Mouse (Mus musculus) T-helper 2 cell (primary cell): Measurements from ENCODE around the gene Psmb11.

ENCODE experiments used
- in situ Hi-C: fragments of 300-600 bp; cut with MboI, MseI; formaldehyde crosslinking; loops from one replicate; pipeline ENCODE4 v1.15.1; 2025; ENCODE audit warnings: high pct_unique_total_duplicates

Psmb11 gene

DNA sequence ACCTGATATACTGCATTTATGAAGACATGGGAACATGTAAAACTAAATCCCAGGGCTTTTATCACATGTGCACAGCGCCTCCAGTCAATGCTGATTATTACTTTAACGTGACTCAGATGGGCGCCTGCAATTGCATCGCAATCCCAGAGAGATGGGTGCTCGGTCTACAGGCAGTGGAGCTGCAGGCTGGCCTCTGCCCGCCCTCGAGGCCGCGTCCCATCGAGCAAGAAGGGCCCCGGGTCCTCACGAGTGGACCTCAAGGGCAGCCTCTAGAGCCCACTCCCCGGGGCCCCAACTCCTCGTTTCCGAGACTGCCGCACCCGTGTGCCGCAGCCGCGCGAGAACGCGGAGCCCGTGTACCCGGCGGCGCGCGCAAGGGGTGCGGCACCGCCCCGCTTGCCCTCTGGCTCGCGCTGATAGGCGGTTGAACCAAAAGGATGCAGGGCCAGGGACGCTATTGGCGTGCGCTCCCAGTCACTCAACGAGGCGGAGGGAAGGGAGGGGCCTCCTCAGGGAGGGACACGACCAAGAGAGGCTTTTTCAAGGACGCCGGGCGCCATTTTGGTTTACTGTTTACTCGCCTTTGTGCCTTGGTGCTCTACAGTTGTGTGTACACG is 18.1 kb upstream of the Psmb11 start:
- in situ Hi-C loops: no loop called here

DNA sequence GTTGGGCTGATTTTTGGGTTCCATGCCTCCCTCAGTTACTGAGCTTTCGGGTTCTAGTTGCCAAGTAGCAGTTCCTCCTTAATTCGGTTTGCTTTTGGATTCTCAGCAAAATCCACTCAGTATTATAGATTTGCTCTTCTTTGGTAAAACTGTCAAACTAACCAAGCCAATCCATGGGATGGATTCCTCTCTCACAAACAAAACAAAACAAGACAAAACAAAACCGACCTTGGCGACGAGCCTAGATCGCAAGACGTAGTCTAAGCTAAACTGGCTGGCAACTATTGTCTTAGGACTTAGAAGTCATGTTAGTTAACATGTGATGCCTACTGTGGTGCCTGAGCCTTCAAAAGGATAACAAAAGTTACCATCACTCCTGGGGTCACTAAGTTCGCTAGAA is 17.5 kb upstream of the Psmb11 start:
- in situ Hi-C loops: no loop called here

- in situ Hi-C loops: no loop called here
These were observed 15.4 kb upstream of the Psmb11 start, which contains the start of gene 4931414P19Rik for GRCm38 (mm10) chr14:54605752-54606321. Gene 4931414P19Rik, minus strand, starts transcription at chr14:54605993.

- in situ Hi-C loops: no loop called here
These were observed 14.0 kb upstream of the Psmb11 start for GRCm38 (mm10) chr14:54607226-54607625.

- in situ Hi-C loops: no loop called here
These were observed 12.0 kb upstream of the Psmb11 start for GRCm38 (mm10) chr14:54609245-54609644.

DNA sequence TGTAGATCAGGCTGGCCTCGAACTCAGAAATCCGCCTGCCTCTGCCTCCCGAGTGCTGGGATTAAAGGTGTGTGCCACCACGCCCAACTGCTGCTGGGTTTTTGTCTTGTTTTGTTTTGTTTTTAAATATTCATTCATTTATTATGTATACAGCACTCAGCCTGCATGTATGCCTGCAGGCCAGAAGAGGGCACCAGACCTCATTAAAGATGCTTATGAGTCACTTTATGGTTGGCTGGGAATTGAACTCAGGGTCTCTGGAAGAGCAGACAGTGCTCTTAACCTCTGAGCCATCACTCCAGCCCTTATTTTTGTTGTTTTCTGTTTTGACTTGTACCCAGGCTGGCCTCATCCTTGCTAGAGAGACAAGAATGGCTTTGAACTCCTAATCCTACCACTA is 11.3 kb upstream of the Psmb11 start:
- in situ Hi-C loops: loop anchor here (5.0 kb wide), 1 partner anchor 38 kb away; no protein-coding TSS in a partner anchor

- in situ Hi-C loops: loop anchor here (5.0 kb wide), 1 partner anchor 38 kb away; no protein-coding TSS in a partner anchor
These were observed 10.6 kb upstream of the Psmb11 start for GRCm38 (mm10) chr14:54610648-54611047.

GRCm38 (mm10) chr14:54614130-54614529 is 7.1 kb upstream of the Psmb11 start:
- in situ Hi-C loops: loop anchor here (5.0 kb wide), 1 partner anchor 42 kb away; no protein-coding TSS in a partner anchor

- in situ Hi-C loops: no loop called here
These were observed 4.9 kb upstream of the Psmb11 start for GRCm38 (mm10) chr14:54616226-54616825.

GRCm38 (mm10) chr14:54617152-54617896 is 3.9 kb upstream of the Psmb11 start:
- in situ Hi-C loops: no loop called here

- in situ Hi-C loops: no loop called here
These were observed 3.3 kb upstream of the Psmb11 start, which contains the start of gene Psmb5 for GRCm38 (mm10) chr14:54617897-54618365. Gene Psmb5, minus strand, starts transcription at chr14:54618022.

GRCm38 (mm10) chr14:54623334-54623733 is 2.1 kb downstream of the Psmb11 start:
- in situ Hi-C loops: no loop called here

GRCm38 (mm10) chr14:54624976-54625375 is 3.7 kb downstream of the Psmb11 start:
- in situ Hi-C loops: no loop called here

DNA sequence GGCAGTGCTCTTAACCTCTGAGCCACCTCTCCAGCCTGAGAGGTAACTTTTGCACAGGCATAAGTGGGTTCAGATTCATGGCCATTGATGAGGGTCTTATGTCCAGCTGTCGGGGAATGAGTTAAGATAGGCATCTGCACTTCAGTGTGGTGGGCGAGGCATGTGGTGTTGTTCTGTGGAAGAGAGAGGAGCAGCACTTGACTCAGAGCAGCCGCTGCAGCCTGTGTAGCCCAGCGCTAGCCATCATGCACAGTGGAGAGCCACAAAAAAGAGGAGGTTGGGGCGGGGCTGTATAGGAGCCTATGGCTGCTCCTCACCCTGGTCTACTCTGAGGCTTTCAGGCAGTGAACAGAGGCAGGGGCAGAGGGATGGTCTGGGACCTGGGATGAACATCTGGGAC is 6.9 kb downstream of the Psmb11 start:
- in situ Hi-C loops: no loop called here

- in situ Hi-C loops: no loop called here
These were observed 8.6 kb downstream of the Psmb11 start for GRCm38 (mm10) chr14:54629797-54630196.

- in situ Hi-C loops: no loop called here
These were observed 9.5 kb downstream of the Psmb11 start for GRCm38 (mm10) chr14:54630583-54631239.

DNA sequence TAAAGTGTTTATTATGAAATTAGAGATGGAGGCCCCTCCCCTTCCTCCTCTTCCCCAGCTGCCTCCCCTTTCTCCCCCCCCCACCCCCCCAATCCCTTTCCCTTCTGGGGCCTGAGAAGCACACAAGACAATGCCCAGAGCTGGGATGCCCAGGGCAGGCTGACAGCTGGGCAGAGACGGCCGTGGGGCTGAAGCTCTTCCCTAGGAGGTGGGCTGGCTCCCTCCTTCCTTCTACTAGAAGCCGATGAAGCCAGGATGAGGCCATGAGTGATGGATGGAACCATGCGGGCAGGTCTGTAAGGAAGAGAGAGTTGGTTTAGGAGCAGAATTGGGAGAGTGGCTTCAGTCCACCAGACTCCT is 10.0 kb downstream of the Psmb11 start:
- in situ Hi-C loops: no loop called here

DNA sequence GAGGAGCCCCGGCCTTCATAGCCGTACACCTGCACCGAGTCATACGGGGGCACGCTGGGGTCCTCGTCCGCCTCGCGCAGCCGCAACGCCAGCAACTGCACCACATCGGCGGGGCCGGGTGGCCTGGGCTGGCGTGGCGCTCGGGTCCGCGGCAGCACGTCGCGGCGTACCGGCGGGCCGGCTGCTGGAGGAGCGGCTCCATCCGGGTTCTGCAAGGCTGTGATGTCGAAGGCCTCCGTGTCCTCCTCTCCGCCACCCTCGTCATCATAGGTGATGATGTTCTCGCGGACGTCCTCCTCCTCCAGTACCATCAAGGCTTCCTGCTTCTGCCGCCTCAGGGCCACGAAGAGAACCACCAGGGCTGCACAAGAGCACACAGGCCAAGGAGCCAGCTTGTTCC is 11.0 kb downstream of the Psmb11 start:
- in situ Hi-C loops: no loop called here

DNA sequence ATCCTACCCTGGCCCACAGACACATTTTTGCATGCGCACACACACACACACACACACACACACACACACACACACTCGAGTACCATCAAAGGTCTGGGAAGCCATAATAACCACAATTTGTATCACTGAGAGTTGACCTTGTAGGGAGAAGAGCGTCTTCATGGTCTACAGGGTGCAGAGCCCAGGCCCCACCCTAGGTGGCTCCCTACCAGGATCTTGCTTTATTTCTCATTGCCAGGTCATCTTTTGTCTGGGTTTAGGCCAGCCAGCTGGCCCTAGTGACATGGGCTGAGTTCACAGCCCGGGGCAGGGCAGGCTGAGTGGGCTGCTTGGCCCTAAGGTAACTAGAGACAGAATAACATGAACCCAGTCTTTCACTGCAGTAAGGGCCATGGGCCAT is 12.9 kb downstream of the Psmb11 start:
- in situ Hi-C loops: no loop called here

GRCm38 (mm10) chr14:54636954-54637353 is 15.7 kb downstream of the Psmb11 start:
- in situ Hi-C loops: no loop called here

- in situ Hi-C loops: no loop called here
These were observed 17.0 kb downstream of the Psmb11 start for GRCm38 (mm10) chr14:54638210-54638609.

DNA sequence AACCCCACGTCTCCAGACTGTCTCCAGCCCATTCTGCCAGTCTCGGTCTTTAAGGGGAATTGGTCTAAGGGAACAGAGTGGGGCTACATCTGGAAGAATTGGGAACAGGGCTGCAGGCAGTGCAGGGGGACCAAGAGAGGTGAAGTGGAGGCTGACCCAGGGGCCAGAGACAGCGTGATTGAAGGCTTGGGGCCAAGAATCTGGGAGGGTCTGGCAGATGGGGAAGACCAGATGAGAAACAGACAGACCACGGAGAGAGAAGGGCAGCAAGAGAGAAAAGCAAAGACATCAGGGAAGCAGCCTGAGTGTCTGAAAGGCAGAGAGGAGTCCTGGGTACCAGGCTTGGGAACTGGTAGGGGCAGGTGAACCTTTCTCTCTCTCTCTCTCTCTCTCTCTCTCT is 18.9 kb downstream of the Psmb11 start:
- in situ Hi-C loops: loop anchor here (5.0 kb wide), 1 partner anchor 68 kb away; no protein-coding TSS in a partner anchor
